Mouse (Mus musculus) cerebellum, adult (tissue): ENCODE results near the gene Ccdc34.
A peak's percentile ranks its signal among the peaks of the same experiment; 100 is the strongest.

Source experiments
- ATAC-seq: cut with Nextera tagmentation; 2 replicates; pipeline ENCODE4 v1.9.2; 2017; ENCODE audit warnings: mild to moderate bottlenecking, moderate library complexity, mixed read lengths; ENCODE audit not compliant: insufficient number of reproducible peaks, low FRiP score, low TSS enrichment

Ccdc34 gene

GRCm38 (mm10) chr2:110017616-110018505, at the start of gene Ccdc34:
Gene Ccdc34 (plus strand): TSS chr2:110017817.
- peak; percentile 98 for ATAC-seq

- no peak for ATAC-seq
Measured at GRCm38 (mm10) chr2:109969381-109969780, 48.2 kb upstream of the Ccdc34 start.

- no peak for ATAC-seq
Measured at GRCm38 (mm10) chr2:109969926-109970532, 47.6 kb upstream of the Ccdc34 start.

GRCm38 (mm10) chr2:109970744-109971410, 46.7 kb upstream of the Ccdc34 start:
- ATAC-seq, result no peak

GRCm38 (mm10) chr2:109972310-109972709, 45.3 kb upstream of the Ccdc34 start:
- no peak for ATAC-seq

GRCm38 (mm10) chr2:109972922-109973321, 44.7 kb upstream of the Ccdc34 start:
- no peak for ATAC-seq

- no peak for ATAC-seq
Measured at GRCm38 (mm10) chr2:109974807-109975206, 42.8 kb upstream of the Ccdc34 start.

- ATAC-seq, result no peak
Measured at GRCm38 (mm10) chr2:109976181-109976580, 41.4 kb upstream of the Ccdc34 start.

GRCm38 (mm10) chr2:109977322-109977721, 40.3 kb upstream of the Ccdc34 start:
- ATAC-seq, result no peak

- no peak for ATAC-seq
Measured at GRCm38 (mm10) chr2:109979209-109979608, 38.4 kb upstream of the Ccdc34 start.

- ATAC-seq, result no peak
Measured at GRCm38 (mm10) chr2:109983435-109983834, 34.2 kb upstream of the Ccdc34 start.

- ATAC-seq, result no peak
Measured at GRCm38 (mm10) chr2:109984930-109985329, 32.7 kb upstream of the Ccdc34 start.

- ATAC-seq, result no peak
Measured at GRCm38 (mm10) chr2:109985560-109985959, 32.1 kb upstream of the Ccdc34 start.

- no peak for ATAC-seq
Measured at GRCm38 (mm10) chr2:109986036-109986785, 31.4 kb upstream of the Ccdc34 start.

GRCm38 (mm10) chr2:109987946-109988345, 29.7 kb upstream of the Ccdc34 start:
- ATAC-seq, result no peak

- no peak for ATAC-seq
Measured at GRCm38 (mm10) chr2:109989196-109989595, 28.4 kb upstream of the Ccdc34 start.

- ATAC-seq, result no peak
Measured at GRCm38 (mm10) chr2:109989679-109990473, 27.7 kb upstream of the Ccdc34 start.

- ATAC-seq, result no peak
Measured at GRCm38 (mm10) chr2:109991754-109992153, 25.9 kb upstream of the Ccdc34 start.

- no peak for ATAC-seq
Measured at GRCm38 (mm10) chr2:109992448-109993073, 25.1 kb upstream of the Ccdc34 start.
